Mouse (Mus musculus): ENCODE data around the gene Kazald1. TPM values are rescaled to one million over a fixed set of nuclear protein-coding genes. Genes with fewer than 3 reads are reported as not detected.
A peak's percentile ranks its signal among the peaks of the same experiment; 100 is the strongest.
"Not testable (repeated sequence)": the region's sequence is repeated elsewhere in the genome, so short reads cannot be mapped to it uniquely, and the experiment has no call there.

The Kazald1 gene
- polyA plus RNA-seq, 1 experiment, result not detected

DNA sequence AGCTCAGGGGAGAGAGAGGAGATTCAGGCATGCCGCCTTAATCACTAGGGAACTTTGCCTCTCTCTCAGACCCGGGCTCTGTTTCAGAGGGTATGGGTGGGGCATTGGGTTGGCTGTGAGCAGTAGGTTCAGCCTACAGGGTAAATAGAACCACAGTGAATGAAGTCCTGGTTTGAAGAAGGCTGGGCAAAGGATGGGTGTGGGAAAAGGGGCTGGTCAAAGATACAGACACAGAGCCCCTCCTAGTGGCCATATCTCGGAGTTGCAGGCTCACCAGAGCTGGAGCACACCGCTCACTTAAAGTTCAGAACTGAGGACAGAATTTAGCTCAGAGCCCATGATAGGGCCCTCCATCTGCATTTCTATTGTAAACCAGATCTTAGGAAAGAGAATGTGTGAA lies 43.3 kb upstream of the Kazald1 start:
- 13% methylated on average over 4 of the region's 4 CpGs for WGBS
- TF ChIP-seq CTCF (IDR thresholded peaks at IDR 0.05; ENCODE audit: insufficient read depth, low read depth, low read length), result peak; percentile 63
- no peak for TF ChIP-seq POLR2A (IDR thresholded peaks at IDR 0.05; ENCODE audit: insufficient read depth, low read depth, low read length)
- Histone ChIP-seq H3K4me3 (ENCODE audit: insufficient read depth, low read depth, low read length) (no peak overlapping the region), H3K27ac (ENCODE audit: insufficient read depth, low read depth, low read length) (no peak overlapping the region), H3K4me1 (ENCODE audit: control insufficient read depth, insufficient read depth, low read length) (peaks cover 19% of the 10 kb centered on the region)

DNA sequence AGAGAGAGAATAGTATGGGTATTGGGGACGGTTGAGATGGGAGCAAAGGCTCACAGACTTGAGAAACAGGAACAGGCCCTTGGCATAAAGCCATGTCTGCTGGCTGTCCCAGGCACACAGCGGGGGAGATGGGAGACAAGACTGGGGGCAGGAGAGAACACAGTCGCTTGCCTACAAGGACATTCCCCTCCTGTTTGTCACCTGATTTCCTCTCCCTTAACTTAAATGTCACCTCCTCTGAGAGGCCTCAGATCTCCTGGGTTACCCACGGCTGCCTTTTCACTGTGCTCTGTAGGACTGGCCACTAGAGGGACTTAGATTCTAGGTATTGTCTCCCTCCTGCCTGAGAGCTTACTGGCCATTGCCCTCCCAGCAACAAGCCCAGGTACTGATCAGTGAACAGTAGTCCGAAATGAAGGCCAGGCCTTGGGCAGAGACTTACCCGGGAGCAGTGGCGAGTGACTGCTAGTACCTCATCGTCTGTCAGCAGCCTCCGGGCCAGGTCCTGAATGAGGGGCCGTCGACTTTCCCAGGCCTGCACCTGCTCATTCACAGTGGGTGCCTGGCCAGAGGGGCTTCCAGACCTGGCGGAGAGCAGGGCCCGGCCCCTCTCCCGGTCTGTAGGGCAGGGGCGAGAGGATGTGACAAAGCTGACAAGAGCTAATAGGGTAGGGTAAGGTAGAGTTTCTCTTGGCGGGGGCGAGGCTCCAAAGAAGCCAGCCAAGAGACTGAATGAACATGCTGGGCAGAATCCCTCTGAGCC lies 42.3 kb upstream of the Kazald1 start:
- WGBS, result 49% methylated on average over 17 of the region's 17 CpGs
- Histone ChIP-seq H3K4me3 (ENCODE audit: insufficient read depth, low read depth, low read length) (no peak overlapping the region), H3K27ac (ENCODE audit: insufficient read depth, low read depth, low read length) (no peak overlapping the region), H3K4me1 (ENCODE audit: control insufficient read depth, insufficient read depth, low read length) (peaks cover 16% of the 10 kb centered on the region)
- TF ChIP-seq CTCF (IDR thresholded peaks at IDR 0.05; ENCODE audit: insufficient read depth, low read depth, low read length), result no peak
- no peak for TF ChIP-seq POLR2A (IDR thresholded peaks at IDR 0.05; ENCODE audit: insufficient read depth, low read depth, low read length)

DNA sequence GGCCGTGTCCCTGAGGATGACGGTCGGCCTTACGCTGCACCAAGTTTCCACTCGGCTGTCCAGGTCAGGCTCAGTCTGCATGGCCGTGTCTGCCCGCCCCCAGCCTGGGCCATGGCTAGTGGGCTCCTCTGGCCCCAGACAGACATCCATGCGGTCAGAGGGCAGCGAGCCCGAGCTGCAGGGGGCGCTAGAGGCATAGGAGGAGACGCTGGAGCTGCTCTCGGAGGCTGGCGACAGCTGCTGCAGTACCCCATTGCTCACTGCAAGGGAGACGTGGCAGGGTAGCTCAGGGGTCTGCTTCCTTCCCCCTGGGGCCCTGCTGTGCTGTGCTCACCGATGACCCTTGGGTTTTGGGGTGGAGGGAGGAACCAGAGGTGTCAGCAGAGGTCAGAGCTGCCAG lies 38.2 kb upstream of the Kazald1 start:
- no peak overlapping the region for H3K27ac ChIP-seq (ENCODE audit: insufficient read depth, low read depth, low read length)
- 48% methylated on average over 16 of the region's 16 CpGs for WGBS
- no peaks in the 10 kb centered on the region for H3K4me1 ChIP-seq (ENCODE audit: control insufficient read depth, insufficient read depth, low read length)
- no peak for TF ChIP-seq CTCF (IDR thresholded peaks at IDR 0.05; ENCODE audit: insufficient read depth, low read depth, low read length)
- no peak for TF ChIP-seq POLR2A (IDR thresholded peaks at IDR 0.05; ENCODE audit: insufficient read depth, low read depth, low read length)
- H3K4me3 ChIP-seq (ENCODE audit: insufficient read depth, low read depth, low read length), result no peak overlapping the region

DNA sequence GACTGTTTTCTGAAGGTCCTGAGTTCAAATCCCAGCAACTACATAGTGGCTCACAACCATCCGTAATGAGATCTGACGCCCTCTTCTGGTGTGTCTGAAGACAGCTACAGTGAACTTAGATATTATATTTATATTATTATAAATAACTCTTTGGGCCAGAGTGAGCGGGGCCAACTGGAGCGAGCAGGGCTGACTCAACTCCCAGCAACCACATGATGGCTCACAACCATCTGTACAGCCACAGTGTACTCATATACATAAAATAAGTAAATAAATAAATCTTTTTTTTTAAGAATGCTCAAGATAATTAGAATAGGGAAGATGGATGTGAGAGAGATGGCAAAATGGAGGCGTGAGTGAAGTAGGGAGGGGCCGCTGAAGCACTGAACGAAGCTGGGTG lies 36.8 kb upstream of the Kazald1 start:
- 91% methylated on average over 7 of the region's 7 CpGs for WGBS
- not testable (repeated sequence) for H3K4me3 ChIP-seq (ENCODE audit: insufficient read depth, low read depth, low read length); H3K4me1 ChIP-seq (ENCODE audit: control insufficient read depth, insufficient read depth, low read length); H3K27ac ChIP-seq (ENCODE audit: insufficient read depth, low read depth, low read length)

DNA sequence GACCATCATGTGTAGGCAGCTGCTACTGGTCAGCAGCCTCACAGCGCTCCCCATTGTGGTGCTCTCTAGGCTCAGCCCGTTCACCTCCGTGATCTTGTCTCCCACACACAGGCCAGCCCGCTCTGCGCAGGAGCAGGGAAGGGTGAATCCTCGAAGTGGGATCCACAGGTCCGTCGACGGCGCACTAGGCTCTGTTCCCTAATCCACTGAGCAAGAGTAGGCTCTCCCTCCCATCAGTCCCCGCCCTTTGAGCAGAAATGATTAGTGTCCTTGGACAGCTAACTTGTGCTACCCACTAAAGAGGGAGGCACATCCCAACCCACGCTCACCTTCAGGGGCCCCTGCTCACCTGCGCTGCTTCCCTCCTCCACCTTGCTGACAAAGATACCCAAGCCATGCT lies 34.8 kb upstream of the Kazald1 start:
- 73% methylated on average over 13 of the region's 13 CpGs for WGBS
- Histone ChIP-seq H3K27ac (ENCODE audit: insufficient read depth, low read depth, low read length) (no peak overlapping the region), H3K4me1 (ENCODE audit: control insufficient read depth, insufficient read depth, low read length) (no peaks in the 10 kb centered on the region), H3K4me3 (ENCODE audit: insufficient read depth, low read depth, low read length) (no peak overlapping the region)
- no peak for TF ChIP-seq CTCF (IDR thresholded peaks at IDR 0.05; ENCODE audit: insufficient read depth, low read depth, low read length)
- TF ChIP-seq POLR2A (IDR thresholded peaks at IDR 0.05; ENCODE audit: insufficient read depth, low read depth, low read length), result no peak

GRCm38 (mm10) chr19:45044389-45044927 lies 30.6 kb upstream of the Kazald1 start:
- TF ChIP-seq CTCF (IDR thresholded peaks at IDR 0.05; ENCODE audit: insufficient read depth, low read depth, low read length), result no peak
- no peak for TF ChIP-seq POLR2A (IDR thresholded peaks at IDR 0.05; ENCODE audit: insufficient read depth, low read depth, low read length)
- WGBS, result 81% methylated on average over 11 of the region's 11 CpGs

GRCm38 (mm10) chr19:45045236-45045635 lies 29.8 kb upstream of the Kazald1 start:
- 67% methylated on average over 15 of the region's 15 CpGs for WGBS
- TF ChIP-seq CTCF (IDR thresholded peaks at IDR 0.05; ENCODE audit: insufficient read depth, low read depth, low read length) (no peak), POLR2A (IDR thresholded peaks at IDR 0.05; ENCODE audit: insufficient read depth, low read depth, low read length) (no peak)
- H3K27ac ChIP-seq (ENCODE audit: insufficient read depth, low read depth, low read length), result no peak overlapping the region
- H3K4me1 ChIP-seq (ENCODE audit: control insufficient read depth, insufficient read depth, low read length), result peaks cover 26% of the 10 kb centered on the region
- H3K4me3 ChIP-seq (ENCODE audit: insufficient read depth, low read depth, low read length), result no peak overlapping the region

More at GRCm38 (mm10) chr19:45044389-45044927, 30.6 kb upstream of the Kazald1 start:
- Histone ChIP-seq H3K27ac (ENCODE audit: insufficient read depth, low read depth, low read length) (no peak overlapping the region), H3K4me3 (ENCODE audit: insufficient read depth, low read depth, low read length) (no peak overlapping the region), H3K4me1 (ENCODE audit: control insufficient read depth, insufficient read depth, low read length) (peaks cover 20% of the 10 kb centered on the region)

- Histone ChIP-seq H3K4me3 (ENCODE audit: insufficient read depth, low read depth, low read length) (peak within 1 kb of the TSS; percentile 61), H3K27ac (ENCODE audit: insufficient read depth, low read depth, low read length) (peak within 1 kb of the TSS; percentile 96), H3K4me1 (ENCODE audit: control insufficient read depth, insufficient read depth, low read length) (peaks cover 28% of the 10 kb centered on the region)
- TF ChIP-seq POLR2A (IDR thresholded peaks at IDR 0.05; ENCODE audit: insufficient read depth, low read depth, low read length) (no peak), CTCF (IDR thresholded peaks at IDR 0.05; ENCODE audit: insufficient read depth, low read depth, low read length) (no peak)
- 92% methylated on average over 5 of the region's 5 CpGs for WGBS
These were observed 29.4 kb upstream of the Kazald1 start, which contains the start of gene Pdzd7 for GRCm38 (mm10) chr19:45045651-45046050. Pdzd7 (minus strand) TSS chr19:45045717.

GRCm38 (mm10) chr19:45046523-45047321 lies 28.3 kb upstream of the Kazald1 start:
- Histone ChIP-seq H3K27ac (ENCODE audit: insufficient read depth, low read depth, low read length) (peak overlapping the region; percentile 96), H3K4me1 (ENCODE audit: control insufficient read depth, insufficient read depth, low read length) (peaks cover 31% of the 10 kb centered on the region), H3K4me3 (ENCODE audit: insufficient read depth, low read depth, low read length) (peak overlapping the region; percentile 61)
- WGBS, result under 1% methylated on average over 34 of the region's 34 CpGs
- TF ChIP-seq POLR2A (IDR thresholded peaks at IDR 0.05; ENCODE audit: insufficient read depth, low read depth, low read length), result no peak; the same call in none of the 2 replicates
- no peak for TF ChIP-seq CTCF (IDR thresholded peaks at IDR 0.05; ENCODE audit: insufficient read depth, low read depth, low read length)

Data from olfactory bulb, adult 2 months (tissue).